13 mouse cellular contexts compared by ENCODE assay signal in genomic region chr19:48429755-48430154, GRCm38 (mm10).
DNase-seq lines count a peak whose midpoint lies in the region; ATAC-seq and TF ChIP-seq lines count a peak whose summit lies in the region.
"Had no signal": no experiment of that assay in that cellular context is flagged by ENCODE, and none has a peak within 500 bp of the region (broad histone marks: within the 10 kb centered on the region; RNA-seq: fewer than 3 reads in every experiment).

No protein-coding gene starts in this region.

- H3K4me3 ChIP-seq in lung, embryonic 16.5 days (ENCODE audit: low read length): no peak overlapping the region
- no peak overlapping the region for H3K4me3 ChIP-seq in thymus, adult 2 months (ENCODE audit: control insufficient read depth, insufficient read depth, low read length)
- H3K4me3 ChIP-seq: embryonic facial prominence, embryonic 15.5 days; limb, embryonic 15.5 days; myocyte had no signal

- TF ChIP-seq POLR2A in brain, embryonic 14.5 days (IDR thresholded peaks at IDR 0.05; ENCODE audit: borderline replicate concordance, extremely low read depth, insufficient read depth, insufficient read length, poor library complexity, severe bottlenecking): no peak
- no peak for TF ChIP-seq POLR2A in thymus, adult 2 months (IDR thresholded peaks at IDR 0.05; ENCODE audit: control insufficient read depth, extremely low read depth, insufficient read depth, low read length, poor library complexity)

- H3K4me2 ChIP-seq in lung, embryonic 16.5 days (ENCODE audit: low read depth, low read length): no peak overlapping the region
- H3K4me2 ChIP-seq: embryonic facial prominence, embryonic 15.5 days; heart, embryonic 11.5 days; limb, embryonic 15.5 days had no signal

- WGBS in lung, embryonic 16.5 days: 24% methylated on average over 2 of the region's 2 CpGs
- 30% methylated on average over 2 of the region's 2 CpGs for WGBS in thymus, adult 2 months

- H3K9me3 ChIP-seq in lung, embryonic 16.5 days (ENCODE audit: control insufficient read depth, low read length): no peaks in the 10 kb centered on the region
- H3K9me3 ChIP-seq: embryonic facial prominence, embryonic 15.5 days; limb, embryonic 15.5 days had no signal

- ATAC-seq in lung, embryonic 16.5 days (ENCODE audit: low read depth): peak; percentile 72

- no peak overlapping the region for H3K9ac ChIP-seq in lung, embryonic 16.5 days (ENCODE audit: low read length)
- H3K9ac ChIP-seq: embryonic facial prominence, embryonic 15.5 days; limb, embryonic 15.5 days had no signal

- no peaks in the 10 kb centered on the region for H3K27me3 ChIP-seq in lung, embryonic 16.5 days (ENCODE audit: control insufficient read depth, insufficient read depth, low read depth, low read length)
- H3K27me3 ChIP-seq in thymus, adult 2 months (ENCODE audit: control insufficient read depth, insufficient read depth, low read length): no peaks in the 10 kb centered on the region
- H3K27me3 ChIP-seq: embryonic facial prominence, embryonic 15.5 days; limb, embryonic 15.5 days had no signal

- TF ChIP-seq CTCF in brain, embryonic 14.5 days (IDR thresholded peaks at IDR 0.05; ENCODE audit: borderline replicate concordance, extremely low read depth, insufficient read depth, insufficient read length): no peak
- TF ChIP-seq CTCF in thymus, adult 2 months (IDR thresholded peaks at IDR 0.05; ENCODE audit: borderline replicate concordance, control insufficient read depth, extremely low read depth, insufficient read depth, low read length, poor library complexity): no peak

- no peaks in the 10 kb centered on the region for H3K4me1 ChIP-seq in lung, embryonic 16.5 days (replicated peaks; ENCODE audit: control insufficient read depth, insufficient read depth, low read length)
- no peaks in the 10 kb centered on the region for H3K4me1 ChIP-seq in thymus, adult 2 months (replicated peaks; ENCODE audit: control insufficient read depth, insufficient read depth, low read length)

- H3K27ac ChIP-seq in lung, embryonic 16.5 days (ENCODE audit: low read length): no peak overlapping the region
- no peak overlapping the region for H3K27ac ChIP-seq in thymus, adult 2 months (ENCODE audit: control insufficient read depth, insufficient read depth, low read length)
- H3K27ac ChIP-seq: embryonic facial prominence, embryonic 15.5 days; limb, embryonic 15.5 days had no signal

- no peaks in the 10 kb centered on the region for H3K36me3 ChIP-seq in lung, embryonic 16.5 days (ENCODE audit: control insufficient read depth, insufficient read depth, low read length)
- H3K36me3 ChIP-seq in thymus, adult 2 months (ENCODE audit: control insufficient read depth, insufficient read depth, low read length): no peaks in the 10 kb centered on the region
- H3K36me3 ChIP-seq: embryonic facial prominence, embryonic 15.5 days; G1E; limb, embryonic 15.5 days had no signal

- peak; percentile 7 for DNase-seq in MN1 (ENCODE audit: low spot score)
- peak; percentile 55 for DNase-seq in brain, embryonic 14.5 days (ENCODE audit: low read depth)
- peak; percentile 28 to 62 for DNase-seq in layer of hippocampus, adult 18-20 months (ENCODE audit: low spot score in 2 of 2)
- DNase-seq in adrenal gland, adult 8-10 months: no peak
- DNase-seq in thymus, adult 2 months: no peak
- no peak for DNase-seq in cerebellum, postnatal 36 days
- DNase-seq: kidney, adult 18-20 months had no signal

Comparison
In these comparisons a context has a peak if more than half of its experiments do, and no peak if none do; other contexts are left out.
1. DNase-seq: peak in MN1 (single experiment), brain, embryonic 14.5 days (single experiment) and layer of hippocampus, adult 18-20 months (2 of 2); none in adrenal gland, adult 8-10 months (single experiment), thymus, adult 2 months (single experiment) and cerebellum, postnatal 36 days (0 of 2).